Mouse (Mus musculus) liver, embryonic 11.5 days (tissue): ENCODE results near the gene Col7a1. TPM values are rescaled to one million over a fixed set of nuclear protein-coding genes. Genes with fewer than 3 reads are reported as not detected.

Experiments
- ATAC-seq: fragments of 200-750 bp; cut with Nextera tagmentation; replicated peaks from 2 replicates; pipeline ENCODE4 v1.8.0; 2017; ENCODE audit warnings: moderate number of reproducible peaks, mild to moderate bottlenecking, moderate TSS enrichment, moderate library complexity; ENCODE audit not compliant: low FRiP score
- DNase-seq: peaks from one replicate; pipeline ENCODE4 v3.0.0-alpha.2; 2017; ENCODE audit warnings: low spot score
- H3K27ac ChIP-seq: fragments of 300-500 bp; sonication (generic); 2 replicates; pipeline ENCODE4 v1.5.1; 2014; ENCODE audit warnings: mild to moderate bottlenecking, low read depth, low read length, control low read depth
- H3K27me3 ChIP-seq: fragments of 300-500 bp; sonication (generic); replicated peaks from 2 replicates; pipeline ENCODE4 v1.6.1; 2014; ENCODE audit warnings: low read length, mixed read lengths; ENCODE audit not compliant: control insufficient read depth, insufficient read depth
- H3K36me3 ChIP-seq: fragments of 300-500 bp; sonication (generic); 2 replicates; pipeline ENCODE4 v1.6.1; 2014; ENCODE audit warnings: mild to moderate bottlenecking, low read length, moderate library complexity, mixed read lengths; ENCODE audit not compliant: control insufficient read depth, insufficient read depth
- H3K4me1 ChIP-seq: fragments of 300-500 bp; sonication (generic); replicated peaks from 2 replicates; pipeline ENCODE4 v1.6.1; 2014; ENCODE audit warnings: low read length, mixed read lengths; ENCODE audit not compliant: control insufficient read depth, insufficient read depth
- H3K4me2 ChIP-seq: fragments of 300-500 bp; sonication (generic); 2 replicates; pipeline ENCODE4 v1.6.1; 2014; ENCODE audit warnings: mild to moderate bottlenecking, control low read depth, moderate library complexity
- H3K4me3 ChIP-seq: fragments of 300-500 bp; sonication (generic); 2 replicates; pipeline ENCODE4 v1.5.1; 2014; ENCODE audit warnings: low read depth, low read length, control low read depth
- H3K9ac ChIP-seq: fragments of 300-500 bp; sonication (generic); 2 replicates; pipeline ENCODE4 v1.6.1; 2014; ENCODE audit warnings: low read depth, low read length, control low read depth
- H3K9me3 ChIP-seq: fragments of 300-500 bp; sonication (generic); 2 replicates; pipeline ENCODE4 v1.6.1; 2016; ENCODE audit warnings: low read length, inconsistent platforms, mixed read lengths; ENCODE audit not compliant: control insufficient read depth
- WGBS: fragments of 180-500 bp; shearing (Covaris S2); extraction: QIAGEN DNeasy Blood & Tissue Kit; methylation state at CpG from one replicate; pipeline ENCODE4 v1.1.7; 2014; 5-methylcytosine and 5-hydroxymethylcytosine counted together
- polyA plus RNA-seq: library from polyadenylated mRNA; unstranded; fragments of >200 nt; fragmentation: Nextera tagmentation; extraction: Ambion mirVana; gene quantifications from 2 replicates; pipeline ENCODE4 v1.2.1, GENCODE M21; 2014

Gene Col7a1
- polyA plus RNA-seq = 0.16 and 0.69 TPM in 2 replicates

DNA sequence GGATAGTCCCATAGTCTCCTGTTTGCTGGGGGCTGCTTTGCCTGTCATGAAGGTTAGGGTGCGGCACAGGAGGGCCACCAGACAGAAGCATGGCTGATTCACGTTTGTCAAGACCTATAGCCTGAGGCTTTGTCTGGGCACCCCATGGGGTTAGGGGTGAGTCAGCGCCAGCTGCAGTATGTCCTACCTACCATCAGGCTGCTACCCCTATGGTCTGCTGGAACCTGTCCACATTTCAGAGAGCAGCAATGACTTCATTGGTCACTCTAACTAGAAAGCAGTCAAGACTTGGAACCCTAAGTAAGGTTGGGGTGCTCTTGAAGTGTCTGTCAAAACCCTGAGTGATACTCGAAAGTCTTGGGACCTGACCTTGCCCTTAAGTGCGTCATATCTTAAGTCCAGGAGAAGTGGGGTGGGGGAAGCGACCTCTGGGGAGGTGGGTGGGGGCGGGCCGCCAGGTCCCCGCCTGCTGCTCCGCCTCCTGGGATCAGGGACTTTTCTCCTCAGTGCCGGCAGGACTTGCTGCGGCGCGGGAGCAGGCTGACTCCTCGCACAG is at the start of gene Col7a1:
Gene Col7a1 (plus strand): TSS at position 506 of the 556 bp plus-strand sequence.
- DNase-seq (no peak), ATAC-seq (no peak)
- no peaks in the 10 kb centered on the region for H3K4me1 ChIP-seq
- H3K4me2 ChIP-seq = peak within 1 kb of the TSS; percentile 49
- peaks cover 23% of the 10 kb centered on the region for H3K27me3 ChIP-seq
- H3K9ac ChIP-seq = no peak within 1 kb of the TSS
- H3K36me3 ChIP-seq = peaks cover 21% of the 10 kb centered on the region
- 0 out of 2 replicates have a peak within 1 kb of the TSS, but pooled peaks have one; percentile 15 for H3K4me3 ChIP-seq
- no peaks in the 10 kb centered on the region for H3K9me3 ChIP-seq
- H3K27ac ChIP-seq = no peak within 1 kb of the TSS
- 12% methylated on average over 15 of the region's 15 CpGs for WGBS

DNA sequence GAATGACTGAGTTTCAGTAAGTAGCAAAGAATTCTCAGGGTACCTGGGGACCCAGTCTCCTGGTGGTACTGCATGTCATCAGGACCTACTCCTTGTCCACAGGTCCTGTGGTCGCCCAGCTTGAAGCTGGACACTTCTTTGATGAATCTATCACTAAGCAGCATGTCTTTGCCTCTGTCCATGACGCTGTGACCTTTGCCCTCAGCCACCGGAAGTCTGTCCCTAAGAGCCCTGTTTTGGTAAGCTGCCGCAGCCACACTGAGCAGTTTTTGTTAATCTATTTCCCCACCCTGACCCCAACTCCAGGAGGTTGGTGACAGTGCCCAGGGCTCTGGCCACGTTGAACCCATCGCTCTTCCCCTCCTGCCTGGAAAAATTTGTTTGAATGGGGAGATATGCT is 41.1 kb upstream of the Col7a1 start:
- H3K27me3 ChIP-seq = 0 out of 2 replicates have a peak, but pooled peaks cover 2% of the 10 kb centered on the region
- no peaks in the 10 kb centered on the region for H3K9me3 ChIP-seq
- no peak overlapping the region for H3K4me3 ChIP-seq
- H3K4me2 ChIP-seq = no peak overlapping the region
- no peaks in the 10 kb centered on the region for H3K4me1 ChIP-seq
- no peak overlapping the region for H3K27ac ChIP-seq
- WGBS = 59% methylated on average over 6 of the region's 6 CpGs
- DNase-seq (no peak), ATAC-seq (no peak)
- H3K36me3 ChIP-seq = no peaks in the 10 kb centered on the region
- no peak overlapping the region for H3K9ac ChIP-seq

DNA sequence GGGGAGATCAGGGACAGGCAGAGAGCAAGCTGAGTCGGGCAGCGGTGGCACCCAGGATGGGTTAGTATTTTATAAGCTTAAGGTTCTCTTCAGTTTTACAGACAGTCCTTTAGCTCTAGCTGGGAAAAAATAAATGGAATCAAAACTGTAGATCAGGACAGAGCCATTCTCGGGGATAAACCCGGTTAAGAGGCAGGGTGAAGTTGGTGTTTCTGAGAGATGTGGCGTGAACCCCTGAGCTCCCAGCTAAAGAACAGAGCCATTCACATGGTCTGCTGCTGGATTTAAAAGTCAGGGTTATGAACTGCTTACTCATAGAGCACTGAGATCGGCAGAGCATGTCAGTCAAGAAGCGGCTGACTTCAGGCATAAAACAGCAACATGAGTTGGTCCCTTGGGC is 40.2 kb upstream of the Col7a1 start:
- ATAC-seq = no peak

DNA sequence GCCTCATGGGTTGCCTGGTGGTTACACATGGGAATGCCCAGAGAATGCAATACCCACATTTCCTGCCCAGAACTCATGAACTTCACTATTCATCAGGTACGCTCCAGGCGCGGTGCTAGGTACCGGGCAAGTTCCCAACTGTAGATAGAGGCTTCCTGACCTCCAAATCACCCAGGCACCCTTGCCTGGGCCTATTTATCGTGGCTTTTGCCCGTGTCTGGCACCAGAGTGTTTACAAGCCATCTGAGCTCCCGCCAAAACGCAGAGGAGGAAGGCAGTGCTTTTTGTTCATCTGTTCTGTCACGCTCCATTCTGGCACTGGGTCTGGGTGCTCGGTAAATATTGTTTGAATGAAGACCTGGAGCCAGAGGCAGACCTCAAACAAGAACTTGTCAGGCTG is 39.8 kb upstream of the Col7a1 start:
- DNase-seq (no peak), ATAC-seq (no peak)
- no peak overlapping the region for H3K4me3 ChIP-seq
- no peaks in the 10 kb centered on the region for H3K36me3 ChIP-seq
- H3K27me3 ChIP-seq = 0 out of 2 replicates have a peak, but pooled peaks cover 2% of the 10 kb centered on the region
- H3K4me1 ChIP-seq = no peaks in the 10 kb centered on the region
- no peak overlapping the region for H3K4me2 ChIP-seq
- H3K9ac ChIP-seq = no peak overlapping the region
- WGBS = 71% methylated on average over 10 of the region's 10 CpGs
- no peak overlapping the region for H3K27ac ChIP-seq
- no peaks in the 10 kb centered on the region for H3K9me3 ChIP-seq

More for the DNA sequence above, 40.2 kb upstream of the Col7a1 start:
- no peak overlapping the region for H3K27ac ChIP-seq
- no peaks in the 10 kb centered on the region for H3K36me3 ChIP-seq
- no peak overlapping the region for H3K4me2 ChIP-seq
- DNase-seq = no peak
- WGBS = 84% methylated on average over 7 of the region's 7 CpGs
- H3K9ac ChIP-seq = no peak overlapping the region
- H3K27me3 ChIP-seq = 0 out of 2 replicates have a peak, but pooled peaks cover 2% of the 10 kb centered on the region
- no peaks in the 10 kb centered on the region for H3K4me1 ChIP-seq
- H3K9me3 ChIP-seq = no peaks in the 10 kb centered on the region
- no peak overlapping the region for H3K4me3 ChIP-seq

DNA sequence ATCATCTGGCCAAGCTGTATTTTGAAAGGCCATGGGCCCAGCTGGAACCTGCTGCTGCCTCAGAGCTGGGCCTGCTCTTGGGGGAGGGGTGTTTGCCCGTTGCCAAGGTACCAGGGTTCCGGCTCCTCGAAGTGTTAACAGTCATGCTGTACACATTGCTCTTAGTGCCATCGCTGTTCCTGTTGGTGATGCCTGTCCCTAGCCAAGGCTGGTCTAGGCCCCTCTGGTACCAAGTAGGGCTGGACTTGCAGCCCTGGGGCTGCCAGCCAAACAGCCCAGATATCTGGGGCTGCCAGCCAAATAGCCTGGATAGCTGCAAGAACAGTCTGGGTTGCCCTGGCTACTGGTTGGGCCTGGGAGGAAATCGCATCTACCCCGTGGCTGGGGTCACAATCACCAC is 38.9 kb upstream of the Col7a1 start, which contains the start of gene Tmem89:
Gene Tmem89 (plus strand): TSS at position 129 of the 400 bp plus-strand sequence.
- no peaks in the 10 kb centered on the region for H3K9me3 ChIP-seq

DNA sequence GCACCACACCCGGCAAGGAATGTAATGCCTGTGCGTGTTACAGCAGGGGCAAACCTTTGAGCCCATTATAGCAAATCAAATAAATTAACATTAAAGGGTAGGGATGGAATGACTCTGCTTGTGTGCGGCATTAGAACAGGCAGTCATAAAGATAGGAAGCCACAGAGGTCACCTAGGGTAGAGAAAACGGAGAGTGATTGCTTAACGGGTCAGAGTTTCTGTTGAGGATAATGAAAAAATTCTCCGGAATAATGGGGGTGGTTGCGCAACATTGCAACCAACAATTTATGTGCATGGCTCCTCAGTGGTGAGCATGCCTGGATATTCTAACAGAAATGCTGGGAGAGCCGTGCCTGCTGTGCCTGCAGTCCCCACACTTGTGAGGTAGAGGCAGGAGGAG is 27.5 kb upstream of the Col7a1 start:
- H3K4me3 ChIP-seq = no peak overlapping the region
- no peak for ATAC-seq
- H3K9ac ChIP-seq = no peak overlapping the region
- WGBS = 62% methylated on average over 8 of the region's 8 CpGs
- no peaks in the 10 kb centered on the region for H3K4me1 ChIP-seq
- no peak for DNase-seq
- H3K9me3 ChIP-seq = no peaks in the 10 kb centered on the region
- H3K27me3 ChIP-seq = peaks cover 11% of the 10 kb centered on the region
- H3K36me3 ChIP-seq = no peaks in the 10 kb centered on the region
- H3K4me2 ChIP-seq = no peak overlapping the region
- H3K27ac ChIP-seq = no peak overlapping the region

More for the DNA sequence above, 38.9 kb upstream of the Col7a1 start, which contains the start of gene Tmem89:
- H3K4me2 ChIP-seq = no peak within 1 kb of the TSS
- 0 out of 2 replicates have a peak, but pooled peaks cover 2% of the 10 kb centered on the region for H3K27me3 ChIP-seq
- no peak for ATAC-seq
- H3K9ac ChIP-seq = no peak within 1 kb of the TSS
- no peak within 1 kb of the TSS for H3K4me3 ChIP-seq
- H3K27ac ChIP-seq = no peak within 1 kb of the TSS
- no peak for DNase-seq
- 68% methylated on average over 6 of the region's 6 CpGs for WGBS
- H3K4me1 ChIP-seq = no peaks in the 10 kb centered on the region
- no peaks in the 10 kb centered on the region for H3K36me3 ChIP-seq

DNA sequence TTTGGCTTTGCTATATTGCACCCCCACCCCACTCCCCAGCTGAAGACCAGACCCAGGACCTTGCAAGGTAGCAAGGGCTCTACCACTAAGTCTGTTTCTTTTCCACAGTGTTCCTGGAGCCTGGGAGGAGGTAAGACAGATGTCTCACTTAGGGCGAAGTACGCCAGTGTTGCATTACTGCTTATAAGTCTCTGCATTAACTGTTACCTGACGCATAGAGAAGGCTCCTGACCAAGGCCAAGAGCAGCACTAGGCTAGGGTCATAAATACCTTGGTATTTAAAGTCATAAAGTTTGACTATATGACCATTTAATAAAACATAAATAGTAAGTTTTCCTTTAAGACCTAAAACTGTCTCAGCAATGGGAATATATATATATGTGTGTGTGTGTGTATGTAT is 25.0 kb upstream of the Col7a1 start:
- Histone ChIP-seq H3K4me1 (no peaks in the 10 kb centered on the region), H3K4me2 (no peak overlapping the region), H3K36me3 (no peaks in the 10 kb centered on the region), H3K27me3 (peaks cover 9% of the 10 kb centered on the region), H3K9ac (no peak overlapping the region), H3K9me3 (no peaks in the 10 kb centered on the region), H3K4me3 (no peak overlapping the region), H3K27ac (no peak overlapping the region)
- WGBS = 74% methylated on average over 3 of the region's 3 CpGs
- no peak for ATAC-seq
- no peak for DNase-seq

DNA sequence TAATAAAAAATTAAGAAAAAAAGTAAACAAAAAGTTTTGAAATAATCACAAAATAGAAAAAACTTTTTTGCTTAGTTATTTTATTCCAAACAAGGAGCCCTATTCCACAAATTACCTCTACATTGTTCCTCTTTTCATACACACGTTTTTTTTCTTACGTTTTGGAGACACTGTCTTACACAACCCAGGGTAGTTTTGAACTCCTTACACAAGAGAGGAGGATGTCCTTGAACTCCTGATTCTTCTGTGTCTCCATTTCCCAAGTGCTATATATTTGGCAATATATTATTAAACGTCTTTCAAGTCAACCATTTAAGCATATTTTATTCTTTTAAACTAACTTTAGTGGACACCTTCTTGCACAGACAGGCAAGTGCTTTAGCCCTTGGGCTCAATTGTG is 17.4 kb upstream of the Col7a1 start:
- WGBS = 14% methylated on average over 3 of the region's 3 CpGs
- no peak for ATAC-seq
- peaks cover 22% of the 10 kb centered on the region for H3K36me3 ChIP-seq
- H3K4me2 ChIP-seq = peak overlapping the region; percentile 39
- peaks cover 3% of the 10 kb centered on the region for H3K4me1 ChIP-seq
- no peaks in the 10 kb centered on the region for H3K27me3 ChIP-seq
- no peak overlapping the region for H3K27ac ChIP-seq
- no peaks in the 10 kb centered on the region for H3K9me3 ChIP-seq
- no peak for DNase-seq
- H3K9ac ChIP-seq = no peak overlapping the region; the same call in 1 of the 2 replicates
- H3K4me3 ChIP-seq = peak overlapping the region; percentile 96
